In the genomic region with DNA sequence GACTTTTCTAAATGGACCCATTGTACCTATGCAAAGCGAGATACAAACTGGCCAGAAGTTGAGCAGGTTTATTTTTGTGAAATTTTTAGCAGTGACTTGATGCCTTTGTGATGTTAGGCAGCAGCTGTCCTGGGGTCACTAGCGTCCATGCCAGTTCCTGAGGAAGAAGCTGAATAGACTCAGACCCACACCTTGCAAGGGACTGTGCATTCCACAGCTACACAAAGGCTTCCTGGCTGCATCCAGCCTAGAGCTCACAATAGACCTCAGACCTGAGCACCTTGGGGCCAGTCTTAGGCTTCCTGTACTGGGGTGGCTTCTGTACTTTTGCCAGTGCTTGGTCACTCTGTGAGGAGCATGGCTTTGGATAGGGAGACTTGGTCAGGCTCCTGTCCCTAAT, we compare ENCODE assay signal across 9 mouse cellular contexts.
DNase-seq lines count a peak whose midpoint lies in the region; ATAC-seq and TF ChIP-seq lines count a peak whose summit lies in the region.
"Had no signal": no experiment of that assay in that cellular context is flagged by ENCODE, and none has a peak within 500 bp of the region (broad histone marks: within the 10 kb centered on the region; RNA-seq: fewer than 3 reads in every experiment).

No protein-coding gene starts in this region.

- DNase-seq in kidney, postnatal 0 days (ENCODE audit: low spot score): no peak
- DNase-seq in kidney, adult 18-20 months: no peak
- DNase-seq in embryonic facial prominence, embryonic 11.5 days (ENCODE audit: low spot score): no peak
- DNase-seq in midbrain, embryonic 14.5 days: no peak
- no peak for DNase-seq in adrenal gland, postnatal 4 days (ENCODE audit: low spot score in 2 of 2)
- no peak for DNase-seq in yolk sac, embryonic 10.5 days (ENCODE audit: low spot score)
- no peak for DNase-seq in left cerebral cortex, adult 11 months (ENCODE audit: low spot score)

- peak overlapping the region; percentile 59 for H3K4me2 ChIP-seq in kidney, postnatal 0 days (ENCODE audit: low read length)
- H3K4me2 ChIP-seq in embryonic facial prominence, embryonic 11.5 days (ENCODE audit: low read depth, low read length): peak overlapping the region; percentile 25
- peak overlapping the region; percentile 19; the same call in 1 of the 2 replicates for H3K4me2 ChIP-seq in hindbrain, embryonic 15.5 days
- H3K4me2 ChIP-seq in midbrain, embryonic 14.5 days (ENCODE audit: low read length): peak overlapping the region; percentile 33

- H3K4me3 ChIP-seq in kidney, postnatal 0 days (replicated peaks; ENCODE audit: low read depth, low read length): peak overlapping the region; percentile 37
- H3K4me3 ChIP-seq in embryonic facial prominence, embryonic 11.5 days (ENCODE audit: low read depth, low read length): peak overlapping the region; percentile 28
- H3K4me3 ChIP-seq in hindbrain, embryonic 15.5 days: no peak overlapping the region
- H3K4me3 ChIP-seq in midbrain, embryonic 14.5 days (replicated peaks; ENCODE audit: low read depth, low read length): no peak overlapping the region
- H3K4me3 ChIP-seq: megakaryocyte, embryonic 14.5 days had no signal

- 0 out of 2 replicates have a peak, but pooled peaks cover 3% of the 10 kb centered on the region for H3K36me3 ChIP-seq in kidney, postnatal 0 days (ENCODE audit: insufficient read depth, low read length)
- H3K36me3 ChIP-seq in embryonic facial prominence, embryonic 11.5 days (replicated peaks; ENCODE audit: control insufficient read depth, insufficient read depth, low read depth, low read length): no peaks in the 10 kb centered on the region
- H3K36me3 ChIP-seq in hindbrain, embryonic 15.5 days: no peaks in the 10 kb centered on the region
- no peaks in the 10 kb centered on the region for H3K36me3 ChIP-seq in midbrain, embryonic 14.5 days (ENCODE audit: control insufficient read depth, insufficient read depth, low read length)

- no peak for TF ChIP-seq CTCF in kidney, postnatal 0 days (IDR thresholded peaks at IDR 0.05; ENCODE audit: low read depth)

- H3K9ac ChIP-seq in kidney, postnatal 0 days (ENCODE audit: low read depth, low read length): peak overlapping the region; percentile 53
- H3K9ac ChIP-seq in embryonic facial prominence, embryonic 11.5 days (replicated peaks; ENCODE audit: low read length): peak overlapping the region; percentile 60
- no peak overlapping the region for H3K9ac ChIP-seq in hindbrain, embryonic 15.5 days
- no peak overlapping the region for H3K9ac ChIP-seq in midbrain, embryonic 14.5 days (replicated peaks; ENCODE audit: low read length)

- 57% methylated on average over 2 of the region's 2 CpGs for WGBS in kidney, postnatal 0 days
- 32% methylated on average over 2 of the region's 2 CpGs for WGBS in embryonic facial prominence, embryonic 11.5 days
- WGBS in hindbrain, embryonic 15.5 days: 43% methylated on average over 2 of the region's 2 CpGs
- 25% methylated on average over 2 of the region's 2 CpGs for WGBS in midbrain, embryonic 14.5 days

- peak overlapping the region; percentile 67 for H3K27ac ChIP-seq in kidney, postnatal 0 days
- H3K27ac ChIP-seq in embryonic facial prominence, embryonic 11.5 days (replicated peaks; ENCODE audit: low read depth, low read length): 0 out of 2 replicates have a peak overlapping the region, but pooled peaks have one; percentile 44
- no peak overlapping the region for H3K27ac ChIP-seq in hindbrain, embryonic 15.5 days (replicated peaks)
- H3K27ac ChIP-seq in midbrain, embryonic 14.5 days (replicated peaks; ENCODE audit: low read depth, low read length): no peak overlapping the region

- no peaks in the 10 kb centered on the region for H3K9me3 ChIP-seq in kidney, postnatal 0 days (replicated peaks; ENCODE audit: low read length)
- H3K9me3 ChIP-seq in embryonic facial prominence, embryonic 11.5 days (replicated peaks; ENCODE audit: control insufficient read depth, low read length): no peaks in the 10 kb centered on the region
- no peaks in the 10 kb centered on the region for H3K9me3 ChIP-seq in hindbrain, embryonic 15.5 days
- no peaks in the 10 kb centered on the region for H3K9me3 ChIP-seq in midbrain, embryonic 14.5 days (ENCODE audit: control insufficient read depth, low read length)
- H3K9me3 ChIP-seq: megakaryocyte, embryonic 14.5 days had no signal

- ATAC-seq in kidney, postnatal 0 days (replicated peaks; ENCODE audit: low FRiP score, low read depth): no peak
- ATAC-seq in embryonic facial prominence, embryonic 11.5 days (replicated peaks; ENCODE audit: insufficient number of reproducible peaks, low FRiP score, low TSS enrichment, low read depth): no peak
- no peak for ATAC-seq in hindbrain, embryonic 15.5 days (ENCODE audit: low FRiP score, low read depth)
- ATAC-seq in midbrain, embryonic 14.5 days (ENCODE audit: low FRiP score, low TSS enrichment): no peak

- H3K27me3 ChIP-seq in kidney, postnatal 0 days (ENCODE audit: insufficient read depth, low read length): no peaks in the 10 kb centered on the region
- H3K27me3 ChIP-seq in embryonic facial prominence, embryonic 11.5 days (ENCODE audit: control insufficient read depth, insufficient read depth, low read length): no peaks in the 10 kb centered on the region
- peaks cover 14% of the 10 kb centered on the region for H3K27me3 ChIP-seq in hindbrain, embryonic 15.5 days
- peaks cover 6% of the 10 kb centered on the region for H3K27me3 ChIP-seq in midbrain, embryonic 14.5 days (ENCODE audit: control insufficient read depth, insufficient read depth, low read length)
- H3K27me3 ChIP-seq: megakaryocyte, embryonic 14.5 days had no signal

- H3K4me1 ChIP-seq in kidney, postnatal 0 days (replicated peaks; ENCODE audit: insufficient read depth, low read length): peaks cover 26% of the 10 kb centered on the region
- peaks cover 9% of the 10 kb centered on the region for H3K4me1 ChIP-seq in embryonic facial prominence, embryonic 11.5 days (ENCODE audit: control insufficient read depth, insufficient read depth, low read length)
- peaks cover 25% of the 10 kb centered on the region for H3K4me1 ChIP-seq in hindbrain, embryonic 15.5 days (replicated peaks)
- peaks cover 28% of the 10 kb centered on the region for H3K4me1 ChIP-seq in midbrain, embryonic 14.5 days (ENCODE audit: control insufficient read depth, insufficient read depth, low read length)

Comparison
In these comparisons a context has a peak if more than half of its experiments do, and no peak if none do; other contexts are left out.
1. H3K27ac ChIP-seq: peak in kidney, postnatal 0 days (single experiment) and embryonic facial prominence, embryonic 11.5 days (single experiment); none in hindbrain, embryonic 15.5 days (single experiment) and midbrain, embryonic 14.5 days (single experiment).
2. H3K4me3 ChIP-seq: peak in kidney, postnatal 0 days (single experiment) and embryonic facial prominence, embryonic 11.5 days (single experiment); none in hindbrain, embryonic 15.5 days (single experiment) and midbrain, embryonic 14.5 days (single experiment).
3. H3K9ac ChIP-seq: peak in kidney, postnatal 0 days (single experiment) and embryonic facial prominence, embryonic 11.5 days (single experiment); none in hindbrain, embryonic 15.5 days (single experiment) and midbrain, embryonic 14.5 days (single experiment).
4. Peak in every context shown above with its lines, with median percentiles within 50 percentile points of each other: H3K4me2 ChIP-seq.